Mouse (Mus musculus) MEL (cell line): ENCODE results near the gene Speg. TPM values are rescaled to one million over a fixed set of nuclear protein-coding genes. Genes with fewer than 3 reads are reported as not detected.

Experiments
- DNase-seq: peaks from one replicate; pipeline ENCODE4 v3.0.0; 2011; ENCODE audit warnings: low read depth, low spot score
- H3K27ac ChIP-seq: 2 replicates; pipeline ENCODE4 v1.5.1; 2012; ENCODE audit warnings: low read depth, mild to moderate bottlenecking, control low read depth, low read length, moderate library complexity; ENCODE audit not compliant: control insufficient read depth
- H3K27me3 ChIP-seq, 2 experiments: fragments of 150-350 bp in 1 of 2; sonication (generic) in 1 of 2; 2 replicates each; pipeline ENCODE4 v1.6.1; 2012; ENCODE audit warnings: low read length in 2 of 2, mild to moderate bottlenecking in 2 of 2, improper control_type of control experiment in 1 of 2, moderate library complexity in 1 of 2; ENCODE audit not compliant: insufficient read depth in 2 of 2, control insufficient read depth in 1 of 2
- H3K36me3 ChIP-seq, 2 experiments: 2 replicates each; pipeline ENCODE4 v1.6.1; 2012 to 2014; ENCODE audit warnings: low read length in 2 of 2, improper control_type of control experiment in 1 of 2, inconsistent platforms in 1 of 2, mild to moderate bottlenecking in 1 of 2; ENCODE audit not compliant: insufficient read depth in 2 of 2, control insufficient read depth in 1 of 2
- H3K4me1 ChIP-seq, 2 experiments: fragments of 150-350 bp in 1 of 2; sonication (generic) in 1 of 2; 2 replicates each; pipeline ENCODE4 v1.6.1; 2012; ENCODE audit warnings: low read length in 2 of 2, improper control_type of control experiment in 1 of 2, mild to moderate bottlenecking in 1 of 2; ENCODE audit not compliant: insufficient read depth in 2 of 2, control insufficient read depth in 1 of 2
- H3K4me3 ChIP-seq, 2 experiments: fragments of 150-350 bp in 1 of 2; sonication (generic) in 1 of 2; 2 replicates each; pipeline ENCODE4 v1.5.1; 2012; ENCODE audit warnings: low read depth in 2 of 2, low read length in 2 of 2, mild to moderate bottlenecking in 2 of 2, moderate library complexity in 2 of 2, control low read depth in 1 of 2, improper control_type of control experiment in 1 of 2; ENCODE audit not compliant: control insufficient read depth in 1 of 2, insufficient read depth in 1 of 2
- H3K79me2 ChIP-seq: 2 replicates; pipeline ENCODE4 v1.6.1; 2012; ENCODE audit warnings: mild to moderate bottlenecking, low read length, moderate library complexity; ENCODE audit not compliant: control insufficient read depth, poor library complexity, insufficient read depth
- H3K9ac ChIP-seq: 2 replicates; pipeline ENCODE4 v1.6.1; 2012; ENCODE audit warnings: low read depth, mild to moderate bottlenecking, control low read depth, low read length, moderate library complexity; ENCODE audit not compliant: control insufficient read depth, poor library complexity, severe bottlenecking
- H3K9me3 ChIP-seq: fragments of 150-350 bp; sonication (generic); replicated peaks from 2 replicates; pipeline ENCODE4 v1.6.1; 2012; ENCODE audit warnings: mild to moderate bottlenecking, low read length, improper control_type of control experiment, moderate library complexity; ENCODE audit not compliant: insufficient read depth
- BHLHE40 ChIP-seq: IDR thresholded peaks from 2 replicates; pipeline ENCODE4 v1.6.1; 2012; ENCODE audit warnings: low read depth, mild to moderate bottlenecking, inconsistent platforms, low read length, improper control_type of control experiment, borderline replicate concordance
- E2F4 ChIP-seq: IDR thresholded peaks from 2 replicates; pipeline ENCODE4 v1.6.1; 2011; ENCODE audit warnings: low read depth, low read length, improper control_type of control experiment, borderline replicate concordance
- ELF1 ChIP-seq: IDR thresholded peaks from 2 replicates; pipeline ENCODE4 v1.6.1; 2014; ENCODE audit warnings: low read depth, mild to moderate bottlenecking, inconsistent platforms, low read length, improper control_type of control experiment, moderate library complexity
- GABPA ChIP-seq: IDR thresholded peaks from 2 replicates; pipeline ENCODE4 v1.6.1; 2012; ENCODE audit warnings: low read depth, mild to moderate bottlenecking, inconsistent platforms, low read length, improper control_type of control experiment, moderate library complexity
- GATA1 ChIP-seq: IDR thresholded peaks from 2 replicates; pipeline ENCODE4 v1.6.1; 2011; ENCODE audit warnings: low read depth, low read length, improper control_type of control experiment
- HCFC1 ChIP-seq: IDR thresholded peaks from 2 replicates; pipeline ENCODE4 v1.6.1; 2012; ENCODE audit warnings: low read depth, mild to moderate bottlenecking, inconsistent platforms, low read length, improper control_type of control experiment, moderate library complexity
- KAT2A ChIP-seq: conservative IDR thresholded peaks from 2 replicates; pipeline ENCODE4 v1.6.1; 2012; ENCODE audit warnings: low read depth, low read length, improper control_type of control experiment, inconsistent platforms
- MAX ChIP-seq: IDR thresholded peaks from 2 replicates; pipeline ENCODE4 v1.6.1; 2011; ENCODE audit warnings: low read length, improper control_type of control experiment
- MXI1 ChIP-seq: IDR thresholded peaks from 2 replicates; pipeline ENCODE4 v1.6.1; 2011; ENCODE audit warnings: mild to moderate bottlenecking, low read depth, low read length, improper control_type of control experiment
- NRF1 ChIP-seq: IDR thresholded peaks from 2 replicates; pipeline ENCODE4 v1.6.1; 2014; ENCODE audit warnings: low read depth, mild to moderate bottlenecking, inconsistent platforms, low read length, improper control_type of control experiment, moderate library complexity; ENCODE audit not compliant: poor library complexity, insufficient read depth, severe bottlenecking
- RCOR1 ChIP-seq: IDR thresholded peaks from 2 replicates; pipeline ENCODE4 v1.6.1; 2012; ENCODE audit warnings: low read depth, mild to moderate bottlenecking, inconsistent platforms, low read length, improper control_type of control experiment
- SIN3A ChIP-seq: IDR thresholded peaks from 2 replicates; pipeline ENCODE4 v1.6.1; 2012; ENCODE audit warnings: low read length, improper control_type of control experiment, inconsistent platforms
- SMC3 ChIP-seq: IDR thresholded peaks from 2 replicates; pipeline ENCODE4 v1.6.1; 2011; ENCODE audit warnings: low read depth, low read length, improper control_type of control experiment
- TAL1 ChIP-seq: IDR thresholded peaks from 2 replicates; pipeline ENCODE4 v1.6.1; 2012; ENCODE audit warnings: mild to moderate bottlenecking, inconsistent platforms, low read length, moderate library complexity, mixed read lengths
- USF1 ChIP-seq: IDR thresholded peaks from 2 replicates; pipeline ENCODE4 v1.6.1; 2014; ENCODE audit warnings: low read depth, mild to moderate bottlenecking, inconsistent platforms, low read length, improper control_type of control experiment, moderate library complexity
- USF2 ChIP-seq, 2 experiments: IDR thresholded peaks; 2 replicates each; pipeline ENCODE4 v1.6.1; 2011 to 2012; ENCODE audit warnings: improper control_type of control experiment in 2 of 2, low read length in 2 of 2, borderline replicate concordance in 1 of 2, inconsistent platforms in 1 of 2, low read depth in 1 of 2, mild to moderate bottlenecking in 1 of 2; ENCODE audit not compliant: insufficient read depth in 1 of 2
- ZKSCAN1 ChIP-seq: IDR thresholded peaks from 2 replicates; pipeline ENCODE4 v1.6.1; 2012; ENCODE audit warnings: low read depth, mild to moderate bottlenecking, inconsistent platforms, low read length, improper control_type of control experiment, moderate library complexity
- ZNF384 ChIP-seq: IDR thresholded peaks from 2 replicates; pipeline ENCODE4 v1.6.1; 2012; ENCODE audit warnings: low read depth, mild to moderate bottlenecking, inconsistent platforms, low read length, improper control_type of control experiment
- polyA plus RNA-seq, 2 experiments: library from polyadenylated mRNA; stranded (reverse) in 1 of 2; unstranded in 1 of 2; fragments of >175 nt in 1 of 2; fragments of >200 nt in 1 of 2; gene quantifications; 2 replicates each; pipeline versions ENCODE4 v1.2.1 to v1.2.4; 2012; ENCODE audit warnings: low replicate concordance in 2 of 2, low read depth in 1 of 2; ENCODE audit not compliant: insufficient read length in 2 of 2, insufficient read depth in 1 of 2, missing spikeins in 1 of 2
- total RNA-seq: library from RNA; depleted of rRNA; stranded (reverse); fragments of 300-350 nt; gene quantifications from 2 replicates; pipeline ENCODE4 v1.2.3, GENCODE M21; 2012

The Speg gene
- total and polyA plus RNA-seq, 3 experiments = 1.7 to 9.5 TPM; not detected in 1

- no peaks in the 10 kb centered on the region for H3K27me3 ChIP-seq
- H3K36me3 ChIP-seq = no peaks in the 10 kb centered on the region
- H3K27ac ChIP-seq = no peak overlapping the region
- no peak for DNase-seq
- no peaks in the 10 kb centered on the region for H3K79me2 ChIP-seq
- H3K9me3 ChIP-seq = no peaks in the 10 kb centered on the region
- no peaks in the 10 kb centered on the region for H3K4me1 ChIP-seq
- H3K9ac ChIP-seq = no peak overlapping the region
- H3K4me3 ChIP-seq = no peak overlapping the region
- TF ChIP-seq BHLHE40 (no peak), RCOR1 (no peak), USF2 (IDR thresholded peaks at IDR 0.05; ENCODE audit: borderline replicate concordance in 1 of 2, insufficient read depth in 1 of 2, low read depth in 1 of 2, low read length in 2 of 2) (no peak), E2F4 (no peak), HCFC1 (no peak), GABPA (no peak), TAL1 (no peak)
These were observed 33.1 kb downstream of the Speg start for GRCm38 (mm10) chr1:75408210-75408609.

GRCm38 (mm10) chr1:75409950-75410349 is 34.9 kb downstream of the Speg start:
- Histone ChIP-seq H3K4me1 (no peaks in the 10 kb centered on the region), H3K9ac (no peak overlapping the region), H3K79me2 (no peaks in the 10 kb centered on the region), H3K27me3 (no peaks in the 10 kb centered on the region), H3K4me3 (no peak overlapping the region), H3K9me3 (no peaks in the 10 kb centered on the region), H3K36me3 (no peaks in the 10 kb centered on the region), H3K27ac (no peak overlapping the region)
- TF ChIP-seq USF1 (no peak), SIN3A (no peak), ELF1 (no peak), RCOR1 (no peak), ZKSCAN1 (no peak), HCFC1 (no peak), GATA1 (no peak), SMC3 (no peak), NRF1 (no peak), MXI1 (no peak), MAX (no peak), KAT2A (no peak), ZNF384 (no peak)
- no peak for DNase-seq
